Mouse (Mus musculus) cerebellum, adult 18-20 months (tissue): ENCODE measurements at regions not wholly inside any gene's neighbourhood (a gene's known extent, or its start where the extent isn't known, plus 50 kb on each side); places are given as distances from the start of the nearest gene placed in this dataset.
A peak's percentile ranks its signal among the peaks of the same experiment; 100 is the strongest.
"Not testable (repeated sequence)": the region's sequence is repeated elsewhere in the genome, so short reads cannot be mapped to it uniquely, and the experiment has no call there.

Source experiments
- DNase-seq, 2 experiments: peaks; one replicate each; pipeline ENCODE4 v3.0.0; 2021

DNA sequence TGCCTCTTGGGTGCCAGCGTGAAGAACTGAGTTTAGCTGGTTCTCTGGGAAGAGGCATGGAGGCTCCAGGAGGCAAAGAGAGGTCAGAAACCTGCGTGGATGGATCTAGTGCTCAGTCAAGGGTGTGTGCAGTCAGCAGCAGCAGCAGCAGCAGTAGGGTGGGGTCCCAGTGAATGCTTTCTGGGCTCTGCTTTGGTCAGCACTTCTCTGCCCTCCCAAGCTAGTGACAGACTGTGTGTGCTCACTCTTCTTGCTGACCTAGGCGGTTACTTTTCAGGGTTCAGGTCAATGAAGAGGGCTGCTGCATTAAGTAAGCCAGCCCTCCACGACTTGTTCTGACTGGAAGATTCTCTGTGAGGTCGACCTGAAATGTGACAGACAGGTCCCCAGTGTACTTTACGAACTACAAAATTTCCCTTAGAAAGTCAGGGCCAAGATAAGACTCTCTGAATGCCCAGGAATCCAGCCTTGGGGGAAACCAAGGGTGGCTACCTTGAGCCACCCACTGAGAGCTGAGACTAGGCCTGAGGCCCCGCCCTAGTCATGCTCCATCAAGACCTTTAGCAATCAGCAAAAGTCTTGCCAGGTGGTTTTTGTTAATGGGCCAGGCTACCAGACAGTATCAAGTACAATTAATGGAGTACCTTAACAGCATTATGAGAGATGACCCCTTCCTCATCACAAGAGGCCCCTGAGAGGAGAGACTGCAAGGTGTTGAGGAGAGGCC is 114.9 kb upstream of the Lemd2 start:
- DNase-seq, result no peak

DNA sequence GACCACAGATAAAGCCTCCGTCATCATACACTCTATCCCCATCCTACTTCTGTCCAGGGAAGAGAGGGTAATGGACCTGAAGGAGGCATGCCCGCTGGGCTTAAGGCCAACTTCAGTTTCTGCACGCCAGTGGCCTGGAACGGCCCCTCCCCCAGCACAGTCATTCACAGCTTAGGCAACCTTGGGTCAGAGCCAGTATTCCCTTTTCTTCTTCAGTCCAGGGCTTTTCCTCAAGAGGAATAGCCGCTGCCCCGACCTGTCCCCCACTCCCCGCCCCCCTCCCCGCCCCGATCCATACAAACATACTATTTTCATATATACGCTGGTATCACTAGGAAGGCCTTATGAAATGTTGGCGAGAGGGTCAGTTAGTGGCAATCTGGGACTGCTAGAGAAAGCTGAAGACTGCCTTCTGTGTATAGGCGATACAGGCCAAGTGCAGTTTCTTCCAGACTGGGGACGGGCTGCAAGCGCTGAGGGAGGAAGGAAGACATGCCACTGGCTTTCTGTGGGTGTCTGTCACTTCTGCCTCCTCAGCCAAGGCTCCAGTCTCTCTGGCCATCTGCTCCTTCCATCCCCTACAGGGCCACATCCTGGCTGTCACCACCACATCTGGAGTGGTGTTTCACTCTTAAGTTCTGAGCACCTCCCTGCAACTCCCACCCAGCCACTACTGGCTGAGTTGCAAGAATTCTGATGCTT is 113.5 kb upstream of the Lemd2 start:
- peak in 1 of 2 experiments; percentile 28 for DNase-seq

DNA sequence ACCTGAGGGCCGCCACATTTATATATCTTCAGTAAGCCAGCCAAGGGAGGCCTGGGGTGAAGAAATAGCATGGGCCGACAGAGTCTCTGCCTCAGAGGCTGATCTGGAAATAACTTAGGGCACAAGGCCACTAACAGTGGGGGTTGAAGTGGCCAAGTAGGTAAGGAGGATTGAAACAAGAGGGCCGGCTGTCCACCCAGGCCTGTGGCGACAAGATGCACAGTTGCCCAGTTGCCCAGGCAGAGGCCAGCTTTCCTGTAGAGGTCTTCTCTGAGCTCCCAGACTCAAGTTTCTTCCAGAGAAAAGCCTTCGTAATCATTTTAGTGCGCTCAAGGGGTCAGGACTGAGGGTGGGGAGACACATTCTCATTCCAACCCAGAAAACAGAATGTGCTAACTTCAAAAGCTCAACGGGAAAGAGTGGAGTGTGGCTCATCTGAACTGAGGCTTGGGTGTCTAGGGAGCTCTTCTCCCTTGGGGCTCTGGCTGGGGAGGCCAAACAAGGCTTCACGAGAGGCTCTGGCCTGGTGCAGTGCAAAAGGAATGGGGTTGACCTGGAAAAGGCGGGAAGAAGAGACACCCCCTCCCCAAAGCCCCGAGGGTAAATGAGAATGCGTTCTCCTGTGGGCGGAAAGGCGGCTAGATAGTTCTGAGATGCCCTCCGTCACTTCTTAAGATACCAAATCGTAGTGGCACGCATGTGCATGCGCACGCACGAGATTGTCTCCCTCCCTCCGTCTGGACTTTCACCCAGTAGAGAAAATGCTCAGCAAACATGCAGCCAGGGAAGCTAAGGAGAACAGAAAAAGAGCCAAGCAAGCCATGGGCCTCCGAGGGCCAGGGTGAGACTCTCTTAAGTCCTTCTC is 112.7 kb upstream of the Lemd2 start:
- DNase-seq, result no peak

DNA sequence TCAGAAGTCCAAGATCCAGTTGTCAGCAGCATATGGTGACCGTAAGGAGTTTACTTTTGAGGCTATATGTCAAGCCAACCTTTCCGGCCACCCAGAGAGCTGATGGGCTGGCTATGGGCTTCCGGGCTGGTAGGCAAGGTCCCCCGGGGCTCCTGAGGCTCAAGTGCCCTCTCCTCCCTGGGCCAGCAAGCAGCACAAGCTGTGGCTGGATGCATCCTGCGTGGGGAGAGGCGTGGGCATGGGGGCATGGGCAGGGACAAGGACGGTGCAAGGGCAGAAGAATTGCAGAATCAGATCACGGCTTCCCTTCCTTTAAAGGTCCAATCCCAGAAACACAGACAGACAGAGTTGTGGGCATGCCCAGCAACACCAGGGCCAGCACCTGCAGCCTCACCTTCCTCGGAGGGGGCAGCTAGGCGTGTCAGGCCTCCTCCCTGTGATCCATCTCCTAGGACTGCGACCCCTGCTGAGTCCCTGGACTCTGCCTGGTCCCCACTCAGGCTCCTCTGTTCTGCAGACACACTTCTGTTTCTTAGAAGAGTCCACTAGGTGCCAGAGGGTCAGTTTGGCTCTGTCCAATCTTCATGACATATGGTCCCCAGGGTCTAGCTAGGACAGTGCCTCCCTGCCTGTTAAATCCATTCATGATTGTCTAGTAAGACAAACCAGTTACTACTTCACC is 111.8 kb upstream of the Lemd2 start:
- no peak for DNase-seq

DNA sequence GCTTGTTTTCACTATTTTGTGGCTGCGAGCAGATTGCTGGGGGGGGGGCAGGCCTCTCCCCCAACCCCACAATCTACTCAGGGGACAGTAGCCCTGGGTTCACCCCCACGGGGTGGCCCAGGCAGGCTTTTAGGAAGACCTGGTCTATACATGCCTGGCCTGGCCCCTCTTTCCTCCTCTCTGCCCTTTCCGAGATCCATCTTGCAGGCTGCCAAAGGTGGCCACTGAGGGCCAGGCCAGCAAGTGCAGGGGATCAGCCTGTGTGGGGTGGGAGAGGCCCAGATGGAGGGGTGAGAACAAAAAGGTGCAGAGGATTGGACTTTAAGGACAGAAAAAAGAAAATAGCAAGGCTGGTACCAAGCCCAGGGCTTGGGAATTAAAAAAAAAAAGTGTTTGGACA is 111.2 kb upstream of the Lemd2 start:
- DNase-seq, result no peak

DNA sequence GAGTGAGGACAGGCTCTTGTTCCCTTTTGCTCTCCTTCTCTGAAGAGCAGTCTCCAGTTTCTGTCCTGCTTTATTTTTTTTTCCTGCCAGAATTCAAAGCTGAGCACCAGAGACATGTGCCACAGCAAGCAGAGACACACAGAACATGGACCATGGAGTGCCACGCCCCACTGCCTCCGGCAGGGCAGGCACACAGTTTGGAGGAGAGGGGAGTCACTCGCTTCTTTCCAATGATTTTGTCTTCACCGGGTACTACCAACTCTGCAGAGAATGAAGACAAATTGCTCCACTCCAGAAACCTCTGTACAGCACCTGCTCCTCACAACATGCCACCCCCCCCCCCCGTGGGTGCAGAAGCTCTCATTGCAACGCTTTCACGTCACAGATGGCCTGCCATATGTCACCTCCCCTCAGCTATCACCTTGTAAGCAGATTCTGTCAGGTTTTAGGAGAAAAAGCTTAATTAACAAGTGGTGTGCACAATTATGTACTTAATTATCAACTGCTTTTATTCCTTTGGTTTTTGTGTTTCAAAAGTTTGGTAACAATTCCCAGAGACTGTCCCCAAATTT is 110.6 kb upstream of the Lemd2 start:
- peak in 1 of 2 experiments; percentile 56 for DNase-seq

DNA sequence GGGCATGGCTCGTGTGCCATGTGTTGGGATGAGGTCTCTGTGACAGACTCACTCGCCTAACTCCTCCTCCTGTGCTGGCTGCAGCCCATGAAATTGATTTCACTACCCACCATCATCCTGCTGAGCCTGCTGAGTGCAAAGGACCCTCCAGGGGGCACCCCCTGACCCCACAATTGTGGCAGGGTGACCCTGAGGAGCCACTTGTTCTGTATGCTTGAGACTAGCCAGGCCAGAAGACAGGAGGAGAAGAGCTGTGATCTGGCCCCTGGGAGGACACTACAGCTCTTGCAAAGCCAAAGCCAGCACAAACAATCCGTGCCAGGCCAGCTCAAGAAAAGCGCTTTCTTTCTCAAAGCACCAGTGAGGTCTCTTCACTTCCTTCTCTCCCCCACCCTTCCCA is 104.7 kb upstream of the Lemd2 start:
- DNase-seq, result no peak

DNA sequence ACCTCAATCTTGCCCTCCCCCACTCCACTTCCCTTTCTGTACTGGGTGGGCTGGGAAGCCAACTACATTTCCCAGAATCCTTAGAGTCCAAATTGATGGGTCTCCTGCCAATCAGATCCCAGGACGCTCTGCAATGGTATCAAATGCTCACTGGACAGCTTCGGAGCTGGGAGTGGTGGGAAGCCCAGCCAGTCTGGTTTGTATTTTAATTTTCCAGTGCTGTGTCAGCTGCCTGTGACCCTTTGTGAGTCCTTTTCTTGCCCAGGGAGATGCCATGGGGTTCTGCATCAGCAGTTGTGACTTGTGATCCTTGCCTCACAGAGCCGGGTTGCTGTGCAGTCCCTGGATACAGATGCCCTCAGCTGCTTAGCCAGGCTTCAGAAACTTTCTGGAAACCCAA is 100.6 kb upstream of the Lemd2 start:
- DNase-seq, result no peak

DNA sequence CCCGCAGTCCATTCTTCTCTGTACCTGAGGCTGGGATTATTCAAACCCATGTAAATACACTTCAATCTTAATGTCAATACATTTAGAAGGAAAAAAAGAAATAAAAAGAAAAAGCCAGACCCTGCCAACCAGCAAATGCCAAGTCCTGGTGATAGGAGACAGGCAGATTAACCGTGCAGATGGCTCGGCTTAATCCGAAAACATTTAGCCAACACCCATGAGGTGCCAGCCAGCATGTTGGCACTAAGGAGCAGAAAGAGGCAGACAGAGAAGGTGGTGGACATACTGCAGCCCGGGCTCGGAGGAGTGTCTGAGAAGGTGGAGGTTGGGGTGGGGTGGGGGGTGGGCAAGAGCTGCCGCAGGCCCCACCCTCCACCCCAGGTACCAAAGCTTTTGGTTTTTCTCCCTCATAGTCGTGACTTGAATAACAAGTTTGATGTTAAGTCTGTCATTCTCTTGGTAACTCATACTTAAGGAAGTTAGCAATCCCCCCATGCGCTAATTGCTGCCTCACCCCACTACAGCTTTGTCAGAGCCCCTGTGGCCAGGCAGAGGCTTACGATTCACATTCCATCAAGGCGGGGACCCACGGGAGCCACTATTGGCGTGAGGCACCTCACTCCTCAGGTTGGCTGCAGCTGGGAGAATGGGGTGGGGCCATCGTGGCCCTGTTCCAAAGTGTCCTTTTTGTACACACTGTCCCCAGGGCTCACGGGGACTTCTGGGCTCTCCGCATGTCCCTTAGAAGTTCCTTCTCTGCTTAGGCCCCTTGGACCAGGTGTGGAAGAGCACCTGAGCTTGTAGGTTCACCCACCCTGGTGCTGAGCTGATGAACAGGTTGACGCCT is 99.6 kb upstream of the Lemd2 start:
- peak; percentile 68 to 78 for DNase-seq

DNA sequence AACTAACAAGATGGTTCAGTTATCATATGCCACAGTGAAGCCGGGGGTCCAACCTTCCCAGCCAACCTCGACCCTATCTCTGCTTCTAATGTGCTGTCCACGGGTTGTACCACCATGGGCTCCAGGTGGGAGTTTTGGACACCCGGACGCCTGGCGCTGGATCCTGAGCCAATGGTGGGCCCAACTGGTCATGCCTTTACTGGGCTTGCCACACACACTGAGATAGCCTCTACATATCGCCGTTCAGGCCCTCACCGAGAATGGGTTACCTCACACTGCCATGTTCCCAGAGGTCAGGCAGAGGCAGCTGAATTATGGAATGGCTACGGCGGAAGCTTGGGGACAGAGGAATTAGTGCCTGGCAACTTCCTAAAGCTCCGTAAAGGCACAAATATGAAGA is 98.8 kb upstream of the Lemd2 start:
- no peak for DNase-seq

DNA sequence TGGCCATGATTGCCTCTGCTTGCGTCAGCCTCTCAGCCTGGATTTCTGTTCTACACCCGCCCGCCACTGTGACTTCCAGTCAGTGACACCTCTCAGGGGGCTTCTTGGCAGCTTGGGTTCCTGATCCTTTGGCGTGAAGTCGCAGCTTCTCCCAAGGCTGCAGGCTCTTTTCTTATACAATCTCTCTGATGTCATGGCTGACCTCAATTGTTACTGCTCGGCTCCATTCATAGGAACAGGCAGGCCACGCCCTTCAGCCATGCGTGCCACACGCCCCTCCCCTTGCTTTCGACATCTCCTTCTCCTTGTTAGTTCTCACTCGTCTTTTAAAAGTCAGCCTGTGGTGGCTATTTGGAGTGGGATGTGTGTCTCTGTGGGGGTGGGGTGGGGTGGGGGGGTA is 97.1 kb upstream of the Lemd2 start:
- DNase-seq, result no peak

DNA sequence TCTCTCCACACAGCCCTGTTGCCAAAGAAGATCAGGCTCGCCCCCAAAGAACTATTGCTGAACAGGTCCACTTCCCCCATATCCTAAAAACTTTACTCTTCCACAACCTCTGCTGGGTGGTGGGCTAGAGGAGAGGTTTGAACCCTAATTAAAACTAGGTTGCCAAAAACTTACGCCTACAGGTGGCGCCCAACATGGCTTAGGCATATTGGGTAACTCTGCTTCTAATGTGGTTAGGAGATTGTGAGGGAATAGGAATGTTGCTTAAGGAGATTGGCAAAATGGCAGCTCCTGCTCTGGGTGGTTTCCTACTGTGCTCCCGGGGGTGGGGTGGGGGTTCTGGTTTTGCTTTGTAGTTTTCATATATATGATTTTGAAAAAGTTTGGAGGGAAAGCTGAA is 95.0 kb upstream of the Lemd2 start:
- DNase-seq, result no peak

DNA sequence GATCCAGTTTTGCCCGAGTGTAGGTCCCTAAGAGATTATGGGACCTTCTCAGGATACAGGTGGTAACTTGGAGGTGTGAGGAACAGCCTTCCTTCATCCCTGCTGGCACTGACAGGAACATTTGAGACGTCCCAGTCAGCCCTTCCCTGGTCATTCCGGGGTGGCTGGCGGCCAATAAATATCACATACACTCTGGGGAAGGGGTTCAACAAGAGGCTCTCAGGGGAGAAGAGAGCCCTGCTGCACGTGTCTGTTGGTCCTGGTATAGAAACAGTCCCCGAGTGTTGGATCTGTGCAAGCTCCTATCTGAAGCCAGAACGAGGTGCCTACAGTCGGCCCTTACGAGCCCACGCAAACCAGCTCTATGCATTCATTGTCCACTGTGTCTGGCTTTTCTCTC is 94.1 kb upstream of the Lemd2 start:
- DNase-seq, result no peak

DNA sequence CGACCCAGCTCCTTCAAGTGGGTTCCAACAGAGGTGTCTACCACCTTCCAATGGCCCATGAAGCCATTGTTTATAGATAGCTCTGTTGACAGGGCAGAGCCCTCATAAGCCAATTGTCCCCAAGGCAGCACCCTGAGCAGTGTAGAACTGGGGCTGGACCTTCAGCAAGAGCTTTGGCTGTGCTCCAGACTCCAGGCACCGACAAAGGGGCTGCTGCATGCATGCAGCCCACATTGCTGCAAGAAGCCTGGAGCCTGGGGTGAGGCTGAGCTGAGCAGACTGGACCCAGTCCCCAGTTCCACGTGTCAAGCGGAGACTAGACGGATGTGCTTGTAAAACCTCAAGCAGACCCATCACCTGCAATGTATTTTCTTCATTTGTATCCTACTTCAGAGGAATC is 91.9 kb upstream of the Lemd2 start:
- no peak for DNase-seq

DNA sequence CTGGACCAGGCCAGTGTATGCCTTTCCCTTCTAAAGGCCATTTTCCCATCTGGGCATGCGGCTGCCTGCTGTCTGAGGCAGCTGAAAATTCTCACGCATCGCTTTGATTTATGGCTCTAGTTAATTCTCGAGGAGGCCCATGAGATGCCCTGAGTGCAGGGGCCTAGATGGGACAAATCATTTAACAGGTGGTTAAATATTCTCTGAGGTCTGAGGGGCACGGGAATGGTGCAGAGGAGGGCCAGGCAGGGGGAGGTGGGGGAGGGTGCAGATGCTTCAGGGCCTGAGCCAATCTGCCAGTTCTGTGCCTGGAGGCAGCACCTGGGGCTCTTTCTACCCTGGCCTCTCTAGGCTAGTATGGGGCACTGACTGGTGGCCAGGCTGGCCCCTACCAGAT is 89.9 kb upstream of the Lemd2 start:
- DNase-seq, result no peak

DNA sequence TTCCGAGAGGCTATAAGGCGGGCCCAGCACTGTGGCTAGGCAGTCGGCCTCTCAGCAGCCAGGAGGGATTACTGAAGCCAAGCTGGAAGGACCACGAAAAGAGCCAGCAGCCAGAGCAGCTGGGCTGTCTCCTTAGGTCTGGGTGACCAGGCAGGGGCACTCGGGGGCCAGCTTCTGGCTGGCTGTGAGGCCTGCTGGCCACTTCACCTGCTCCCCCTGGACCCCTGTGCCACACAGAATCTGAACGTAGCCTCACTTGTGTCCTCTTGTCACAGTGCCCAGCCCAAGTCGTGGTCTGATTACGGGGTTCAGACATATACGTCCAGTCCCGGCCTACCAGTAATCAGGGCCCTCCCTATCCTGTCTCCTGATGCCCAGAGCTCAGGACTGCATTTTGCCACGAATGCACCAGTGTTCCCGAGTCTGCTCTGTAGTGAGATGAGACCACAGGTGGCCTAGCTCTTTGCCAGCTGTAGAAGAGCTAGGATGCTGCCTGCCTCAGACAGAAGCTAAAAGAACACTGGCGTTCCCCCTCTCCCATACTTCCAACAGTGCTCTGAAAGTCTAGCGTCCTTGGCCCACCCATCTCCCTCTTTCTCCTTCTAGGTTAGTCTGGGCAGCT is 89.4 kb upstream of the Lemd2 start:
- no peak for DNase-seq

DNA sequence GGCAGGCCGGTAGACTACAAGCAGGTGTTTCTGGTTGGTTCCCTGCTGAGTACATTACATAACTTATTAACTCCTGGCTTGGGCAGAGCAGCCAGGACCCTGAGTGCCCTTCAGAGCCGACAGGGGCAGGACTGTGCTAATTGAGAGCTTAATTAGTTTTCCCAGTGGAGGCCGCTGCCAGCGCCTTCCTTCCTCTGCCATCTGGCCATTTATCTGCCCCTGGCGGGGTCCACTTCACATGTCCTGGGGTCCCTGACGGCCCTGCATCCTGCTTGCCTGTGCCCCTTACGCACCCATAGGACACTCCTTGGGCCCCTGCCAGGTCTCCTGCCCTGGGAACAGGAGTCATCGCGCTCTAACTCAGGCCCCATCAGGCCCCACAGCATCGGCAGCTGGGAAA is 87.4 kb upstream of the Lemd2 start:
- DNase-seq, result peak; percentile 50 to 60

DNA sequence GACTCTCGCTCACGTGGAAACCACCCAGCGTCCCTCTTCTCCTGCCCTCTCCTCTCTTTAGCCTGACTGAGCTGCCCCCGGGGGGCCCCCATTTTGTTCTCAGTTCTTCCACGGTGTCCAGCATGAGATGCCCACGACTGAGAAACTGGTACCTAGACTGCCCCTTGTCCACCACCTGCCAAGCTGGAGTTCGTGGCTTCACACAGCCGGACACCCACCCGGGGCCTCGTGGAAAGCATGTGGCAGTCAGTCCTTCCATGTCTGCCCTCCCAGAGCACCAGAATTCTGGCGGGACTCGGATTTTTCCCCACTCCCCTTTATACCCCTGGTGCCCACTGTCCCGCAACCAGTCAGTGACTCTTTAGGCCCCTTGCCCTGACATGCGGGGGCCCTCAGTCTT is 86.9 kb upstream of the Lemd2 start:
- DNase-seq, result no peak

DNA sequence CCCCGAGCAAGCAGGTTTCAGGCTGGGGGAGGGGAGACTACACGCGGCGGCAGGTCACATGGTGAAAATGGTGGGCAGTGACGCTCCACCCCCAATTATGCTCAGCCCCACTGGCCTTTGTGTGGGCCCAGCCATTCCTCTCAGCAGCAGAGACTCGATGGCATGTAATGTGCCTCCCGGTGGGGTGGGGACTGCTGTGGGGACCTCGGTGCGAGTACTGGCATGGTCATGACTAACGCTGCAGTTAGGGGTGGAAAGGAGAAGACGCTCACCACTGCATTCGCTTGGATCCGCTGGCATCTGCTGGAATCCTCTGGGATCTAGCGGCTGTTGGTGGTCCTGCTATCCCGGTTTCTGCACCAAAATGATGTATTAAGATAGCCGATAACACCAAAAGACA is 86.0 kb upstream of the Lemd2 start:
- no peak for DNase-seq

DNA sequence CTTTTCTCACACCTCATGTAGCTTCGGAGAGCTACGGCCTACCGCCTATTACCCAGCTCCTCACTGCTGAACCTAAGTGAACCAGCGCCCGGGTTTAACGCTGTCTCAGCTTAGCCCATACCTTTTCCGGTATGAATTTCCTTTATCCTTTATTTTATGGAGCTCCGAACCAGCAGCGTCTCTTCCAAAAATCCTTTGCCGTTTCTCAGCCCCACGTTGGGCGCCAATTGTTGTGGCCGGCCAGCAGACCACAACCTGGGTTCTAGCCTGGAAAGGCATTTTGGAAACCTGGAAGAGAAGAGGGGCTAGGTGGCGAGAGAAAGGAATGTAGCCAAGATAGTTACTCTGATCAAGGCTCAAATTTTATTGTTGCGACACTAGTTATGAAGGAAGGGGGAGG is 85.5 kb upstream of the Lemd2 start:
- DNase-seq, result not testable (repeated sequence)

DNA sequence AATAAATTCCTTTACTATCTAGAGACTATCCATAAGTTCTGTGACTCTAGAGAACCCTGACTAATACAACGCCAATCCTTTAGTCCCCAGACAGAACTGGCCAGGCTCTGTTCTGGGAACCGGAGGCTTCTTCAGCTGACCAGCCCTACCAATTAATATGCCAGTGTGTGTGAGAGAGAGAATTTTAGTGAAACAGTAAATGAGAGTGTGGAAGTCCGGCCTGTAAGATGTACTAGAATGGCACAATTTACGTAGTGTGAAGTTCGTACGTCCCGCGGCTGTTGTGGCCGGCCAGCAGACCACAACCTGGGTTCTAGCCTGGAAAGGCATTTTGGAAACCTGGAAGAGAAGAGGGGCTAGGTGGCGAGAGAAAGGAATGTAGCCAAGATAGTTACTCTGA is 83.7 kb upstream of the Lemd2 start:
- not testable (repeated sequence) for DNase-seq
